Mouse (Mus musculus): ENCODE data around the gene Patl2. TPM values are rescaled to one million over a fixed set of nuclear protein-coding genes. Genes with fewer than 3 reads are reported as not detected.
"Not testable (repeated sequence)": the region's sequence is repeated elsewhere in the genome, so short reads cannot be mapped to it uniquely, and the experiment has no call there.

The Patl2 gene
- polyA plus RNA-seq, 1 experiment from 2014 or later = not detected

DNA sequence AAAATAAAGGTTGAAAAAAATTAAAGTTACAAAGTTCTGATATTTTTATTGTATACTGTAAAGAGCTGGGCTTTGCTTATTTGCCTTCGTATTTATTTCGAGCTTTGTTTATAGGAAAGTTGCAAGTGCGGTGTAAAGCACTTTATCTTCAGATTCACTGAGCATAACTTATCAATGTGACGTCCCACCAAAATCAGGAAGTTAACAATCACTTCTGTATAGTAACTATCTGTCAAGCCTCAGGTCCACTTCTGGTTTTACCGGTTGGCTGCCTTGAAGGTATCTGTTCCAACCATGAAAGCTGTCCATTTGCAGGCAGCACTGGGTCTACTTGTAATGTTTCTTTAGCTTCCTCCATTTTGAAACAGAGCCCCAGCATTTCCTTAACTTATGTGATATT is 36.3 kb upstream of the Patl2 start:
- no peak overlapping the region for H3K27ac ChIP-seq (ENCODE audit: low read depth, low read length)
- H3K27me3 ChIP-seq (ENCODE audit: control insufficient read depth, insufficient read depth, low read length) = no peaks in the 10 kb centered on the region
- no peak overlapping the region for H3K9ac ChIP-seq (ENCODE audit: low read depth, low read length)
- no peaks in the 10 kb centered on the region for H3K36me3 ChIP-seq (ENCODE audit: control insufficient read depth, insufficient read depth, low read length)
- no peaks in the 10 kb centered on the region for H3K9me3 ChIP-seq (replicated peaks; ENCODE audit: control insufficient read depth, low read length)
- H3K4me2 ChIP-seq = no peak overlapping the region
- no peak for ATAC-seq (replicated peaks; ENCODE audit: insufficient number of reproducible peaks, low FRiP score, low TSS enrichment)
- 0 out of 2 replicates have a peak, but pooled peaks cover 2% of the 10 kb centered on the region for H3K4me1 ChIP-seq (ENCODE audit: control insufficient read depth, insufficient read depth, low read length)
- WGBS (ENCODE audit: insufficient replicate concordance) = 76% methylated on average over 5 of the region's 5 CpGs
- no peak overlapping the region for H3K4me3 ChIP-seq (ENCODE audit: low read depth, low read length)

DNA sequence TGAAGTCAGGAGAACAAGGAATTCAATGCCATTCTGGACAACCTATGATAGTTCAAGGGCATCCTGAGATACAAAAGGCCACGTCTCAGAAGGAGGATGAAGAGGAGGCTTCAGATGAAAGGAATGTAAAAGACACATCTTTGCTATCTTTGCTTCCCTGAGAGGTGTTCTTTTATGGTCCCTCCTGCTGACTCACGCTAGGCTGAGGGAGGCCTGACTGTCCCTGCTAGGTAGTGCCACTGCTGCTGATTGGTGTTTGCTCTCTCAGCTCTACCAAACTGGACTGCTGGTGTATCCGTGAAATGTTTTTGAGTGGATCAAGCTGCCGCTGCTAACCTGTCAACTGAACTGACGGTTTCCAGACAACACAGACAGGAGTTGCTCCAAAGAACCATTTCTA is 35.8 kb upstream of the Patl2 start:
- H3K36me3 ChIP-seq (ENCODE audit: control insufficient read depth, insufficient read depth, low read length) = no peaks in the 10 kb centered on the region
- 0 out of 2 replicates have a peak, but pooled peaks cover 2% of the 10 kb centered on the region for H3K4me1 ChIP-seq (ENCODE audit: control insufficient read depth, insufficient read depth, low read length)
- no peak overlapping the region for H3K9ac ChIP-seq (ENCODE audit: low read depth, low read length)
- no peak overlapping the region for H3K27ac ChIP-seq (ENCODE audit: low read depth, low read length)
- ATAC-seq (replicated peaks; ENCODE audit: insufficient number of reproducible peaks, low FRiP score, low TSS enrichment) = no peak
- H3K9me3 ChIP-seq (replicated peaks; ENCODE audit: control insufficient read depth, low read length) = no peaks in the 10 kb centered on the region
- WGBS (ENCODE audit: insufficient replicate concordance) = 20% methylated on average over 5 of the region's 5 CpGs
- H3K4me2 ChIP-seq = no peak overlapping the region
- H3K27me3 ChIP-seq (ENCODE audit: control insufficient read depth, insufficient read depth, low read length) = no peaks in the 10 kb centered on the region
- no peak overlapping the region for H3K4me3 ChIP-seq (ENCODE audit: low read depth, low read length)

DNA sequence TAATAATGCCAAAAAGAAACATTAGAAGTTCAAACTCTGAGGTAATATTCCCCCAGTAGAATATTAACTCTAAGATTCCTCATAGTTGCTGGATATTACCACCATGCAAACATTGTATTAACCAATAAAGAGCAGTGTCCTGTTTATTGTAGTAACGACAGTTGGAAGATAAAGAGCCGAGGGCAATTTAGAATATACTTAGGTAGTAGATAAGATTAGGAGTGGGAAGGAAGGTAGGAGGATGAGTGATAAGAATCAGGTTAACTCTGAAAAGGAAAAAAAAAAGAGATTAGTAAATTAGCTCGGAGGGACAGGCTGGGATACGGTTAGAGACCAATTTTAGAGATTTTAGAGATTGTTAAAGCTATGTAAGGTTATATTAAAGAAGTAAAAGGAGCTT is 35.4 kb upstream of the Patl2 start:
- no peak for ATAC-seq (replicated peaks; ENCODE audit: insufficient number of reproducible peaks, low FRiP score, low TSS enrichment)
- H3K4me1 ChIP-seq (ENCODE audit: control insufficient read depth, insufficient read depth, low read length) = 0 out of 2 replicates have a peak, but pooled peaks cover 2% of the 10 kb centered on the region
- H3K36me3 ChIP-seq (ENCODE audit: control insufficient read depth, insufficient read depth, low read length) = no peaks in the 10 kb centered on the region
- H3K9me3 ChIP-seq (replicated peaks; ENCODE audit: control insufficient read depth, low read length) = no peaks in the 10 kb centered on the region
- H3K9ac ChIP-seq (ENCODE audit: low read depth, low read length) = no peak overlapping the region
- H3K27me3 ChIP-seq (ENCODE audit: control insufficient read depth, insufficient read depth, low read length) = no peaks in the 10 kb centered on the region
- H3K27ac ChIP-seq (ENCODE audit: low read depth, low read length) = no peak overlapping the region
- WGBS (ENCODE audit: insufficient replicate concordance) = 24% methylated on average over 4 of the region's 4 CpGs
- H3K4me3 ChIP-seq (ENCODE audit: low read depth, low read length) = no peak overlapping the region
- no peak overlapping the region for H3K4me2 ChIP-seq

DNA sequence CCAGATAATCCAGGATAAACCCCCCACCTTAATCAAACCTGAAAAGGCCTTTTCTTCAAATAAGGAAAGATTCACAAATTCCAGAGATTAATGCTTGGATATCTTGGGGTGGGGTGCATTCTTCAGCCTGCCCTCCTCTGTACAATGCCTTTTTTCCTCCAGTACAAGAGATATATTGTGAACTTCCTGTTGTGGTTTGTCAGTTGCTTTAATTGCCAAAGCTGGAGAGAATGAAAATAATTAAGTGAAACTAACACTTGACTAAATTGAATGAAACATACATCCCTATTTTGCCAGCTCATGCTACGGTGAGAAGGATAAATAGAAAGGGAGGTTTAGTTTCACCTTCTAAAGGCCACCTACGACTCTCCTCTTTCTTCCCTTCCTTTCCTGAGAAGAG is 32.2 kb upstream of the Patl2 start:
- Histone ChIP-seq H3K4me2 (no peak overlapping the region), H3K4me1 (ENCODE audit: control insufficient read depth, insufficient read depth, low read length) (0 out of 2 replicates have a peak, but pooled peaks cover 2% of the 10 kb centered on the region), H3K27ac (ENCODE audit: low read depth, low read length) (no peak overlapping the region), H3K9ac (ENCODE audit: low read depth, low read length) (no peak overlapping the region), H3K4me3 (ENCODE audit: low read depth, low read length) (no peak overlapping the region), H3K36me3 (ENCODE audit: control insufficient read depth, insufficient read depth, low read length) (no peaks in the 10 kb centered on the region), H3K27me3 (ENCODE audit: control insufficient read depth, insufficient read depth, low read length) (no peaks in the 10 kb centered on the region), H3K9me3 (replicated peaks; ENCODE audit: control insufficient read depth, low read length) (no peaks in the 10 kb centered on the region)
- ATAC-seq (replicated peaks; ENCODE audit: insufficient number of reproducible peaks, low FRiP score, low TSS enrichment) = no peak
- WGBS (ENCODE audit: insufficient replicate concordance) = 78% methylated on average over 2 of the region's 2 CpGs

DNA sequence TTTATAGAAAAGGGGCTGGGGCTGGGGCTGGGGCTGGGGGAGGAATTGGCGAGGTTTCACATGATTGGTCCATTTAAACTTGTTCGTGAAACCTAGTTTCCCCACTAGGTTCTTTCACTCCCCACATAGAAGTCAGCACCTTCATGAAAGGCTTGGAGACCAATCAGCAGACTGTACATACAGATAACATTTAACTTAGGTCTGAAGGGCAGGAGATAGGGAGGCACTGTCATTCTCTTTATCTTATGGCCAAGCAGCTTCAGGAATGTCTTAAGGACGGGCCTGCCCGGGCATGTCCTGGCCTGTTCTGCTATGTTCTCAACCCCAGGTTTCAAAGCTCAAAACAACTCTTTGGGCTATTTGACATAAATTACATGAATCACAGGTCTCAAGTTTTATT is 31.1 kb upstream of the Patl2 start:
- H3K36me3 ChIP-seq (ENCODE audit: control insufficient read depth, insufficient read depth, low read length); H3K9ac ChIP-seq (ENCODE audit: low read depth, low read length); H3K4me3 ChIP-seq (ENCODE audit: low read depth, low read length); H3K27ac ChIP-seq (ENCODE audit: low read depth, low read length); H3K4me2 ChIP-seq; H3K27me3 ChIP-seq (ENCODE audit: control insufficient read depth, insufficient read depth, low read length); H3K4me1 ChIP-seq (ENCODE audit: control insufficient read depth, insufficient read depth, low read length); H3K9me3 ChIP-seq (replicated peaks; ENCODE audit: control insufficient read depth, low read length); ATAC-seq (replicated peaks; ENCODE audit: insufficient number of reproducible peaks, low FRiP score, low TSS enrichment): not testable (repeated sequence)
- WGBS (ENCODE audit: insufficient replicate concordance) = 60% methylated on average over 4 of the region's 4 CpGs

DNA sequence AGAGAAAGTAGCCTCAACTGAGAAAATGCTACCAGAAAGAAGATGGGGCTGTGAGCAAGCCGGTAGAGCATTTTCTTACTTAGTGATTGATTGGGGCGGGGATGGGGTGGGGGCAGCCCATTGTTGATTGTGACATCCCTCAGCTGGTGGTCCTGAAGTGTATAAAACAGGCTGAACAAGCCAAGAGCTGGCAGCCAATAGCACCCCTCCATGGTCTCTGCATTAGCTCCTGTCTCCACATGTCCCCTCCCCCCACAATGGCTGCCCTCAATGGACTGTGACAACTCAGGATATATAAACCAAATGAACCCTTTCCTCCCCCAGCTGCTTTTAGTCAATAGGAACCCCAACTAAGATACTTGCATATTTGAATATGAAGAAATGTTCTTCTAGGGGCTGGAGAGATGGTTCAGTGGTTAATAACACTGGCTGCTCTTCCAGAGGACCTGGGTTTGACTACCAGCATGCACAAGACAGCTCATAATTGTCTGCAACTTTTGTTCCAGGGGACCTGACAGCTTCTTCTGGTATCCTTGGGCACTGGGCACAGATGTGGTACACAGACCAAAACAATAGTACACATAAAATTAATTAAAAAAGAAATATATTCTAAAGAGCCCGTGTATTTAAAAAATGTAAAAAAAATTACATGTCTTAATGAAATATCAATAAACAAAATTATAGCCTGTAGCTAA is 24.7 kb upstream of the Patl2 start:
- H3K4me3 ChIP-seq (ENCODE audit: low read depth, low read length) = no peak overlapping the region
- 73% methylated on average over 3 of the region's 3 CpGs for WGBS (ENCODE audit: insufficient replicate concordance)
- H3K4me2 ChIP-seq = no peak overlapping the region
- no peak overlapping the region for H3K9ac ChIP-seq (ENCODE audit: low read depth, low read length)
- no peak for ATAC-seq (replicated peaks; ENCODE audit: insufficient number of reproducible peaks, low FRiP score, low TSS enrichment)
- no peaks in the 10 kb centered on the region for H3K4me1 ChIP-seq (ENCODE audit: control insufficient read depth, insufficient read depth, low read length)
- H3K9me3 ChIP-seq (replicated peaks; ENCODE audit: control insufficient read depth, low read length) = no peaks in the 10 kb centered on the region
- H3K36me3 ChIP-seq (ENCODE audit: control insufficient read depth, insufficient read depth, low read length) = no peaks in the 10 kb centered on the region
- H3K27me3 ChIP-seq (ENCODE audit: control insufficient read depth, insufficient read depth, low read length) = no peaks in the 10 kb centered on the region
- no peak overlapping the region for H3K27ac ChIP-seq (ENCODE audit: low read depth, low read length)

DNA sequence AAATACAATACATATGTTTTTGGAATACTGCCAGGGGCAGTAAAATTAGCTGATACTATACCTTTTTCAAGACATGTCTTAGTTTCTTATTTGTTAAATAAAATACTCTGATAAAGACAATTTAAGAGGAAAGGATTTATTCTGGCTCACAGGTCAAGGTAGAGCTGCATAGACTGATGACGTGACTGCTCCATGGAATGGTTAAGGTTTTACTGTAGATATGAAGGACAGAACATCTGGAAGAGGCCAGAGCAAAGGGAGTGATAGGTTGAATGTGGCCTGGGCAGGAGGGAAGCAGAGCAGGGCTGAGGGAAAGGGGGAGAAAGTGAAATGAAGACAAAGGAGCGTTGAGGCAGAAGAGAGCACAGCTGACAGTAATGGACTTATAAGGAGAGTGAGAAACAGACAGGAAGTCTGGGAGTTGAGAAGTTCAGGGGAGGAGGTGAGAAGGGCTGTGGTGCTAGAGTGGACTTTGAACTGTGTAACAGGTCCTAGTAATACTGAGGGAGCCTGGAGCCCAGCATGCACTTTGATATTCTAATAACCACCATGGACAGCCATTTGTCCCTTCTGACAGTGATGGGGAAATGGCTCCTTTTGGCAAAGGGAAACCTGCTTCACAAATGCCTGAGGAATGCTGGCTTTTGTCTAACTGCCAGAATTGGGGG is 20.6 kb upstream of the Patl2 start:
- H3K4me3 ChIP-seq (ENCODE audit: low read depth, low read length) = no peak overlapping the region
- H3K4me1 ChIP-seq (ENCODE audit: control insufficient read depth, insufficient read depth, low read length) = no peaks in the 10 kb centered on the region
- no peak overlapping the region for H3K4me2 ChIP-seq
- H3K36me3 ChIP-seq (ENCODE audit: control insufficient read depth, insufficient read depth, low read length) = no peaks in the 10 kb centered on the region
- H3K27me3 ChIP-seq (ENCODE audit: control insufficient read depth, insufficient read depth, low read length) = no peaks in the 10 kb centered on the region
- no peak overlapping the region for H3K27ac ChIP-seq (ENCODE audit: low read depth, low read length)
- no peak for ATAC-seq (replicated peaks; ENCODE audit: insufficient number of reproducible peaks, low FRiP score, low TSS enrichment)
- H3K9me3 ChIP-seq (replicated peaks; ENCODE audit: control insufficient read depth, low read length) = no peaks in the 10 kb centered on the region
- no peak overlapping the region for H3K9ac ChIP-seq (ENCODE audit: low read depth, low read length)
- WGBS (ENCODE audit: insufficient replicate concordance) = 46% methylated on average over 2 of the region's 2 CpGs

DNA sequence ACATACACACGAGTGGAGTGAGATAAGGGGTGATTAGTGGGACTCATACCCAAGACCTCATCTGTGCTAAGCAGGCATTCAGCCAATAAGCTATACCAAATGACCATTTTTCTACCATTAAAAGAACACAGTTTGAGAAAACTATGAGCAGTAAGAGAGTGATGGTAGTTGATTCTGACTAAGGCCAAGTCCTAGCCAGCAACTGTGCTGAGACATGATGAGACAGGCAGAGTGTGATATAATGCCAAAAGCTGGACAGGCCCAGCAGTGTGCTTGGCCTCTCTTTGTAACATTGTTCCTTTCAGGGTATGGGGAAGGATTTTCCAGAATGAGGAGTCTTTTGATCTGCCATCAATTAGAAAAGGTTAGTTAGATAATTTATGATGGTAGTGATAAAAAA is 15.5 kb upstream of the Patl2 start:
- no peak for ATAC-seq (replicated peaks; ENCODE audit: insufficient number of reproducible peaks, low FRiP score, low TSS enrichment)
- 54% methylated on average over 1 of the region's 1 CpGs for WGBS (ENCODE audit: insufficient replicate concordance)

DNA sequence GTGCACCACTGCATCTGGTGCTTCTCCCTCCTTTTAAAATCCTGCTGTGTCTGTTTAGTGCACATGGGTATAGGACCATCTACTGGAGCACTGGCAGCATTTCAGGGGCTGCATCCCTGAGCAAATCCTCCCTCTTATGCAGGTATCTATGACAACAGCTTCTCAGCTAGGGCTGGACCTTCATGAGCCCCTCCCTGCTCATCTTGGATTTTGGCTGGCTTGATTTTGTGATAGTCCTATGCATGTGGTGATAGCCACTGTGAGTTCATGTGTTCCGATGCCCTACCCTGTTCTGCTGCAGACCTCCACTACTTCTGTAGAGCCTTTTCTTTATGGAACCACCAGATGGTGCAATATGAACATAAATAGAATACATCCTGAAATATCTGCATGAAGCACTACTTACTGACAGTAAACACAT is 8.5 kb upstream of the Patl2 start:
- Histone ChIP-seq H3K4me2 (no peak overlapping the region), H3K27ac (ENCODE audit: low read depth, low read length) (no peak overlapping the region), H3K27me3 (ENCODE audit: control insufficient read depth, insufficient read depth, low read length) (no peaks in the 10 kb centered on the region), H3K9me3 (replicated peaks; ENCODE audit: control insufficient read depth, low read length) (no peaks in the 10 kb centered on the region), H3K36me3 (ENCODE audit: control insufficient read depth, insufficient read depth, low read length) (no peaks in the 10 kb centered on the region), H3K4me1 (ENCODE audit: control insufficient read depth, insufficient read depth, low read length) (no peaks in the 10 kb centered on the region), H3K4me3 (ENCODE audit: low read depth, low read length) (no peak overlapping the region), H3K9ac (ENCODE audit: low read depth, low read length) (no peak overlapping the region)
- WGBS (ENCODE audit: insufficient replicate concordance) = 56% methylated on average over 1 of the region's 1 CpGs
- ATAC-seq (replicated peaks; ENCODE audit: insufficient number of reproducible peaks, low FRiP score, low TSS enrichment) = no peak

More for the DNA sequence above, 15.5 kb upstream of the Patl2 start:
- Histone ChIP-seq H3K9ac (ENCODE audit: low read depth, low read length) (no peak overlapping the region), H3K9me3 (replicated peaks; ENCODE audit: control insufficient read depth, low read length) (no peaks in the 10 kb centered on the region), H3K36me3 (ENCODE audit: control insufficient read depth, insufficient read depth, low read length) (no peaks in the 10 kb centered on the region), H3K27me3 (ENCODE audit: control insufficient read depth, insufficient read depth, low read length) (no peaks in the 10 kb centered on the region), H3K27ac (ENCODE audit: low read depth, low read length) (no peak overlapping the region), H3K4me2 (no peak overlapping the region), H3K4me3 (ENCODE audit: low read depth, low read length) (no peak overlapping the region), H3K4me1 (ENCODE audit: control insufficient read depth, insufficient read depth, low read length) (no peaks in the 10 kb centered on the region)

Measured in heart, embryonic 11.5 days (tissue).